8 mouse cellular contexts compared by ENCODE assay signal in the genomic region with DNA sequence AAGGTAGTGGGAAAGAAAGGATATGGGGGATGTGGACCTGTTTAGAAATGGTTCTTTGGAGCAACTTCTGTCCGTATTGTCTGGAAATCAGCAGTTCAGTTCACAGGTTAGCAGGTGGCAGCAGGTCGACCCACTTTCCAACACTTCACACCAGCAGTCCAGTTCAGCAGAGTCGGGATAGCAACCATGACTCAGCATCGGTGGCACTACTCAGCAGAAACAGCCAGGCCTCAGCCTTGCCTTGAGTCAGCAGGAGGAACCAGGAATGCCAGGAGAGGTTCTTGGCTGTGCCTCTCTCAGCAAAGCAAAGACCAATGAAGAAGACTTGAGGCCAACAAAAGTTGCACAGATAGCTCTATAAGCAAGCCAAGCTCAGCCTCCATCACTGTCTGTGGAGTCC.
"Had no signal": no experiment of that assay in that cellular context is flagged by ENCODE, and none has a peak within 500 bp of the region (broad histone marks: within the 10 kb centered on the region; RNA-seq: fewer than 3 reads in every experiment).

No protein-coding gene starts in this region.

- DNase-seq: kidney, postnatal 25 days; layer of hippocampus, adult 9-11 months; layer of hippocampus, postnatal 36 days; liver, embryonic 13.5 days; lung, adult 18-20 months; right cerebral cortex, adult 18-20 months; right cerebral cortex, postnatal 25 days; thymus, postnatal 36 days had no signal
